Mouse (Mus musculus) lung, postnatal 25 days (tissue): ENCODE measurements around the gene Gm45208.
"Not testable (repeated sequence)": the region's sequence is repeated elsewhere in the genome, so short reads cannot be mapped to it uniquely, and the experiment has no call there.

Experiments used
- DNase-seq: peaks from one replicate; pipeline ENCODE4 v3.0.0; 2022; ENCODE audit warnings: low spot score

Gene Gm45208

GRCm38 (mm10) chrX:7721514-7722281 lies at the start of gene Gm45208:
Gene Gm45208 (plus strand): TSS chrX:7722245.
- DNase-seq = peak; percentile 82

- no peak for DNase-seq
Observed at GRCm38 (mm10) chrX:7672739-7673138, 49.3 kb upstream of the Gm45208 start.

- no peak for DNase-seq
Observed at GRCm38 (mm10) chrX:7673578-7674281, 48.3 kb upstream of the Gm45208 start.

GRCm38 (mm10) chrX:7674284-7675000 lies 47.6 kb upstream of the Gm45208 start:
- no peak for DNase-seq

- no peak for DNase-seq
Observed at GRCm38 (mm10) chrX:7675001-7675380, 47.1 kb upstream of the Gm45208 start.

- no peak for DNase-seq
Observed at GRCm38 (mm10) chrX:7678986-7679385, 43.1 kb upstream of the Gm45208 start.

- DNase-seq = peak; percentile 91
Observed at GRCm38 (mm10) chrX:7679405-7680056, 42.5 kb upstream of the Gm45208 start.

GRCm38 (mm10) chrX:7680057-7680412 lies 42.0 kb upstream of the Gm45208 start:
- no peak for DNase-seq

GRCm38 (mm10) chrX:7680864-7681263 lies 41.2 kb upstream of the Gm45208 start, which contains the start of gene Magix:
Gene Magix (minus strand): TSS chrX:7681251.
- no peak for DNase-seq

GRCm38 (mm10) chrX:7688321-7688720 lies 33.7 kb upstream of the Gm45208 start:
- no peak for DNase-seq

- DNase-seq = peak; percentile 55
Observed at GRCm38 (mm10) chrX:7690486-7690885, 31.6 kb upstream of the Gm45208 start.

GRCm38 (mm10) chrX:7692862-7693261 lies 29.2 kb upstream of the Gm45208 start:
- peak; percentile 48 for DNase-seq

- DNase-seq = no peak
Observed at GRCm38 (mm10) chrX:7696520-7696919, 25.5 kb upstream of the Gm45208 start.

GRCm38 (mm10) chrX:7696954-7697381 lies 25.1 kb upstream of the Gm45208 start, which contains the start of gene Gpkow:
Gene Gpkow (plus strand): TSS chrX:7697131.
- peak; percentile 92 for DNase-seq

GRCm38 (mm10) chrX:7713764-7714134 lies 8.3 kb upstream of the Gm45208 start:
- DNase-seq = not testable (repeated sequence)

- peak; percentile 97 for DNase-seq
Observed at GRCm38 (mm10) chrX:7714135-7714899, 7.7 kb upstream of the Gm45208 start, which contains the start of gene Wdr45. Gene Wdr45 (plus strand): TSS chrX:7714333.

GRCm38 (mm10) chrX:7716058-7716457 lies 6.0 kb upstream of the Gm45208 start:
- not testable (repeated sequence) for DNase-seq

- DNase-seq = no peak
Observed at GRCm38 (mm10) chrX:7722282-7722611, 202 bp downstream of the Gm45208 start.

- no peak for DNase-seq
Observed at GRCm38 (mm10) chrX:7722691-7723090, 646 bp downstream of the Gm45208 start.

GRCm38 (mm10) chrX:7724135-7724534 lies 2.1 kb downstream of the Gm45208 start:
- DNase-seq = peak; percentile 22

GRCm38 (mm10) chrX:7725841-7726240 lies 3.8 kb downstream of the Gm45208 start:
- no peak for DNase-seq
